27 mouse cellular contexts compared by ENCODE assay signal in genomic region chr4:139441806-139442205, GRCm38 (mm10).
DNase-seq lines count a peak whose midpoint lies in the region; ATAC-seq and TF ChIP-seq lines count a peak whose summit lies in the region.
"Had no signal": no experiment of that assay in that cellular context is flagged by ENCODE, and none has a peak within 500 bp of the region (broad histone marks: within the 10 kb centered on the region; RNA-seq: fewer than 3 reads in every experiment).

No protein-coding gene starts in this region.

- ATAC-seq in cerebellum, adult (ENCODE audit: insufficient number of reproducible peaks, low FRiP score, low TSS enrichment), result no peak
- no peak for ATAC-seq in megakaryocyte, adult 5-6 weeks (ENCODE audit: poor library complexity, severe bottlenecking)
- ATAC-seq: activated CD4-positive, CD25-positive, alpha-beta regulatory T cell, adult 4 months; forebrain, embryonic 15.5 days; hindbrain, postnatal 0 days; intestine, embryonic 16.5 days; liver, embryonic 12.5 days; liver, postnatal 0 days had no signal

- DNase-seq in cerebellum, postnatal 10 days, result peak; percentile 35 to 49
- peak; percentile 29 for DNase-seq in adrenal gland, postnatal 14 days
- peak; percentile 1 for DNase-seq in brain, embryonic 14.5 days (ENCODE audit: low read depth)
- no peak for DNase-seq in right cerebral cortex, adult 2 months (ENCODE audit: low spot score in 2 of 2)
- DNase-seq: B cell, adult 2 months; embryo, embryonic 11 days; gastrocnemius, postnatal 25 days; heart, adult 18-20 months; heart, postnatal 36 days; kidney, adult 8-10 months; kidney, postnatal 4 days; liver, postnatal 0 days; midbrain, embryonic 14.5 days; right cerebral cortex, adult 18-20 months; right cerebral cortex, postnatal 4 days; thymus, adult 18-20 months; thymus, postnatal 36 days had no signal

- H3K27me3 ChIP-seq in megakaryocyte, embryonic 14.5 days (replicated peaks), result no peaks in the 10 kb centered on the region
- H3K27me3 ChIP-seq: embryonic facial prominence, embryonic 12.5 days; forebrain, embryonic 15.5 days; hindbrain, embryonic 12.5 days; liver, embryonic 12.5 days had no signal

- H3K4me3 ChIP-seq in megakaryocyte, embryonic 14.5 days (replicated peaks), result peak overlapping the region; percentile 21
- H3K4me3 ChIP-seq: embryonic facial prominence, embryonic 12.5 days; forebrain, embryonic 15.5 days; hindbrain, embryonic 12.5 days; liver, embryonic 12.5 days had no signal

- no peak for TF ChIP-seq CTCF in brain, embryonic 14.5 days (IDR thresholded peaks at IDR 0.05; ENCODE audit: borderline replicate concordance, extremely low read depth, insufficient read depth, insufficient read length)

- H3K4me1 ChIP-seq in megakaryocyte, embryonic 14.5 days, result peaks cover 6% of the 10 kb centered on the region; the same call in 1 of the 2 replicates
- H3K4me1 ChIP-seq: embryonic facial prominence, embryonic 12.5 days; forebrain, embryonic 15.5 days; hindbrain, embryonic 12.5 days; liver, embryonic 12.5 days had no signal

- no peaks in the 10 kb centered on the region for H3K9me3 ChIP-seq in megakaryocyte, embryonic 14.5 days
- H3K9me3 ChIP-seq: embryonic facial prominence, embryonic 12.5 days; forebrain, embryonic 15.5 days; hindbrain, embryonic 12.5 days; liver, embryonic 12.5 days had no signal

- H3K36me3 ChIP-seq in megakaryocyte, embryonic 14.5 days (replicated peaks; ENCODE audit: low read length), result peaks cover 100% of the 10 kb centered on the region

- no peak for TF ChIP-seq POLR2A in brain, embryonic 14.5 days (IDR thresholded peaks at IDR 0.05; ENCODE audit: borderline replicate concordance, extremely low read depth, insufficient read depth, insufficient read length, poor library complexity, severe bottlenecking)

Comparison
In these comparisons a context has a peak if more than half of its experiments do, and no peak if none do; other contexts are left out.
1. DNase-seq: peak in cerebellum, postnatal 10 days (2 of 2), adrenal gland, postnatal 14 days (single experiment) and brain, embryonic 14.5 days (single experiment); none in right cerebral cortex, adult 2 months (0 of 2).